Mouse (Mus musculus) heart, postnatal 25 days (tissue): ENCODE results near the gene Kctd11. TPM values are rescaled to one million over a fixed set of nuclear protein-coding genes. Genes with fewer than 3 reads are reported as not detected.
A peak's percentile ranks its signal among the peaks of the same experiment; 100 is the strongest.
"Not testable (repeated sequence)": the region's sequence is repeated elsewhere in the genome, so short reads cannot be mapped to it uniquely, and the experiment has no call there.

Source experiments
- DNase-seq: peaks from one replicate; pipeline ENCODE4 v3.0.0; 2022; ENCODE audit warnings: low spot score
- intact Hi-C: fragments of 180-260 bp; cut with DNase I; formaldehyde crosslinking; loops from one replicate; pipeline ENCODE4 v1.15.1; 2025
- total RNA-seq, 2 experiments: library from RNA; stranded (reverse); gene quantifications; 2 replicates each; pipeline ENCODE4 v1.2.3; 2021

The Kctd11 gene
- total RNA-seq = 1 to 10 TPM; 2.5 to 3.5 TPM

DNA sequence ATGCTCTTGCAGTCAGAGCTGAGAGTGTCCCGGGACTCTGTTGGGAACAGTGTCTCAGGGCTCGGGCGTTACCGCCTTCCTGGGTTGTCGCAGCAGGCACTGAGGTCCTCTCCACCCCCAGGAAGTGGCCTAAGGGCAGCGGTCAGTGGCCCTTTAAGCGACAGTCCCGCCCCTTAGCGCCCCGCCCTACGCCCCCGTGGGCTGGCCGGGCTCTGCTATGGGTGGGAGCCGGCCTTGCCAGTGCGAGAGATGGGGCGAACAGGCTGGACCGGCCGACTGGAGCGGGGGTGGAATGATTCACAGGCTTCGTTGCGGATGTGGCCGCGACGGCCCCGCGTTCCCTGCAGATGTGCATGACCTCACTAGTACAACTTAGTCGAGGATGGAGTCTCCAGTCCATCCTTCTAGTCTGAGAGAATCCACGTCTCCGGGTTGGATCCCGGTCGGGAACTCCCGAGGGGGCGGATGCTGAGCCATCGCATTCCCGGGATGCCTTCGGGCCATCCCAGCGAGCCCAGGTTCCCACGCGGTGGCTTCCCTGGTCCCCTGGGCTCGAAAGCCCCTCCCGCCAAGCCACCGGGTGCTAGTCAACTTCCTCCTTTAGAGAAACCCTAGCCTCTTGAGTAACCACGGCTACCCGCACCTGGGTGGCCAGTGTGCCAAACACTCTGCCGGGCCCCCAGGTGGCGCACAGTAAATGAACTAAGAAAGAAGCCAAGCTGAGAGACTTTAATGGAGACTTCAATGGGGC, at the start of gene Kctd11:
Kctd11 (minus strand) TSS at position 554 of the 751 bp plus-strand sequence.
- peak; percentile 95 for DNase-seq
- intact Hi-C loops = loop anchor here (2.0 kb wide), 1 partner anchor 38 kb away; no protein-coding TSS in a partner anchor

DNA sequence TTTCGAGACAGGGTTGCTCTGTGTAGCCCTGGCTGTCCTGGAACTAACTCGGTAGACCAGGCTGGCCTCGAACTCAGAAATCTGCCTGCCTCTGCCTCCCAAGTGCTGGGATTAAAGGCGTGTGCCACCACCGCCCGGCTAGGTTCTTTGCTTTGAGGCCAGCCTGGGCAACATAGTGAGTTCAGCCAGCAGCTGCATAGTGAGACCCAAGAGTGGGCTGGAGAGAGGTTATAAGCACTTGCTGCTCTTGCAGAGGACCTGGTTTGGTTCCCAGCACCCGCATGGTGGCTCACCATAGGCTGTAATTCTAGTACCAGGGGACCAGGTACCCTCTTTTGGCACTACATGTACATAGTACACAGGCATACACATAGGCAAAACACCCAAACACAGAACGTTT, 49.0 kb upstream of the Kctd11 start:
- intact Hi-C loops = loop anchor here (5.0 to 10.0 kb wide), 2 partner anchors 77 to 285 kb away; partner anchors contain the start of gene Slc16a11
- not testable (repeated sequence) for DNase-seq

DNA sequence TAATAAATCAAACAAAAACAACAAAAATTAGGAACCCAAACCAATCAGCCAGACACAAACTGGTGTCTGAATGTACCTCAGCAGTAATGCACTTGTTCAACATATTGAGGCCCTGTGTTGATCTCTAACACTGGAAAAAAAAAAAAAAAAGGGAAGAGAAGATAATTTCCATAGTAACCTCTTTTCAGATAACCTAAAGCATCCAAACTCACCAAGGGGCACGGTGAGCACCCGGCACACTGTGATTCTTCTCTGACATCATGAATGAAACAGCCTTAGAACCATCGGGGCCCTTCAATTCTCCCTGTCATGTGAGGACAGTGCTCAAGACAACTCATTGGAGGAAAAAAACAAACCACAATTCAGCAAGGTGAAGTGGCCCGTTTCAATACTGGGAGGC, 48.5 kb upstream of the Kctd11 start:
- DNase-seq = no peak

DNA sequence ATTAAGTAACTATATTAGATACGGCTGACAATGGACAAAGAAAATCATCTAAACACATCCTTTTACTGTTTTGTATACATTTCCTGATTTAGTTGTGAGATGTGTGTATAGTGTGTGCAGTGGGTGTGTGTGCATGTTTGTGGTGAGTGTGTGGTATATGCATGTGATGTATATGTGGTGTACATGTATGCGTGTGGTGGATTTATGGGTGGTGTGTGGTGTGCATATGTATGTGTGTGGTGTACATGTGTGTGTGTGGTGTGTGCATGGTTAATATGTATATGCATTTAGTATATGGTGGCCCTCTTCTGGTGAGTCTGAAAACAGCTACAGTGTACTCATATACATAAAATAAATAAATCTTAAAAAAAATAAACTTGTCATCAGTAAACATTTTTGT, 46.3 kb upstream of the Kctd11 start:
- DNase-seq = no peak
- intact Hi-C loops = loop anchor here (5.0 kb wide), 1 partner anchor 40 kb away; no protein-coding TSS in a partner anchor

More for the DNA sequence above, 48.5 kb upstream of the Kctd11 start:
- intact Hi-C loops = loop anchor here (5.0 to 10.0 kb wide), 3 partner anchors 38 to 285 kb away; partner anchors contain the start of gene Slc16a11

DNA sequence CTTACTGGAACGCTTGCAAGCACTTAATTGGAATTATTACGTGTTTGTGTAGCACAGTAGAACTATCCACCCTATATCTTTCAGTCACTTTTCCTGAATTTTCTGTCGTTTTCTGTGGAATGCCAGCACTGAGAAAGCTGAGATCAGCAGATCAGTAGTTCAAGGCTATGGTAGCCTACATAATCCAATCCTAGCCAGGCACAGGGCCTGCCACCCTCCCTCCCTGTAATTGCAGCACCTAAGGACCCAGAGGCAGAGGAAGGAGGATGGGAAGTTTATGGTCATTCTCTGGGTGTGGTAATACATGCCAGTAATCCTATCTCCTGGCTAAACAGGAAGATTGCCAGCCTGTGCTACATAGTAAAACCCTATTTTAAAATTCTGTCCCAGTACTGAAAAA, 41.6 kb upstream of the Kctd11 start:
- intact Hi-C loops = loop anchor here (2.0 kb wide), 1 partner anchor 56 kb away; no protein-coding TSS in a partner anchor
- no peak for DNase-seq

GRCm38 (mm10) chr11:69922012-69922756, 41.0 kb upstream of the Kctd11 start:
- intact Hi-C loops = loop anchor here (2.0 kb wide), 1 partner anchor 57 kb away; no protein-coding TSS in a partner anchor
- no peak for DNase-seq

DNA sequence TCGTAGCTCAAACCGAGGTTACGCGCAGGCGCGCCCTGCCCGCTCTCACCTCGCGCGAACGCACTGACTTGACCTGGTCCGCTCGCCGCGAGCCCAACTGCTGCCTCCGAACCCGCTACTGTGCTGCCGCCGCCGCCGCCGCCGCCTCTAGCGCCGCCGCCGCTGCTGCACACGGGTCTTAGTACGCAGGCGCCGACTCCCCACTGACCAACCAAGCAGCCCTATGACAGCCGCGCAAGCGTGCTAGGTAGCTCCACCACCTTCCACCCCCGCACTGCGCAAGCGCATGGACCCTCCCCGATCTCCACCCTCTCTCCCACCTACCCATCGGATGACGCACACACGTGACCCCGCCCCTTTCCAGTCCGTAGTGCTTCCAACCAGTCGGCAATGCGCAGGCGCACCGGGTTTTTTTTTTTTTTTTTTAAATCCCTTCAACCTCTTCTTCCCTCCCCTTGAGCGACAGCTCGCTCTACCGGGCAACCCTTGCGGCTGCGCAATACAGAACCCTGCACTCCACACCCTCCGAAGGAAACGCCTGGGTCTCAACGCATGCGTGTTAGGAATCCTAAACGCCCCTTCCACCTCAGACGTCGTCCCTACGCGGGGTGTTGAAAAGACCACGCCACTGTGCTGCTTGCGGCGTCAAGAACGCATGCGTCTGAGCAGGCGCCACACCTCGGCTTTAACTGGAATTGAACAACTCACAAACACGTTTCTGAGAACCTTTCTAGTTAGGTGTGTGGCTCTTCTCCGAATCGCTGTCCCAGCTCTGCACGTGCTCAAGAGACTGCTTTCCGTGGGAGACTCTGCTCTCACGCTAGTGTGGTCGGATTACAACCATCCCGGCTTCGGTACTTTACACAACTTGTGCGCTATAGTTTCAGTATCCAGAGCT, 40.2 kb upstream of the Kctd11 start, which contains the start of gene Eif5a:
Eif5a (minus strand) TSS at position 845 of the 898 bp plus-strand sequence.
- intact Hi-C loops = loop anchor here (2.0 kb wide), 1 partner anchor 57 kb away; no protein-coding TSS in a partner anchor
- DNase-seq = peak; percentile 100

DNA sequence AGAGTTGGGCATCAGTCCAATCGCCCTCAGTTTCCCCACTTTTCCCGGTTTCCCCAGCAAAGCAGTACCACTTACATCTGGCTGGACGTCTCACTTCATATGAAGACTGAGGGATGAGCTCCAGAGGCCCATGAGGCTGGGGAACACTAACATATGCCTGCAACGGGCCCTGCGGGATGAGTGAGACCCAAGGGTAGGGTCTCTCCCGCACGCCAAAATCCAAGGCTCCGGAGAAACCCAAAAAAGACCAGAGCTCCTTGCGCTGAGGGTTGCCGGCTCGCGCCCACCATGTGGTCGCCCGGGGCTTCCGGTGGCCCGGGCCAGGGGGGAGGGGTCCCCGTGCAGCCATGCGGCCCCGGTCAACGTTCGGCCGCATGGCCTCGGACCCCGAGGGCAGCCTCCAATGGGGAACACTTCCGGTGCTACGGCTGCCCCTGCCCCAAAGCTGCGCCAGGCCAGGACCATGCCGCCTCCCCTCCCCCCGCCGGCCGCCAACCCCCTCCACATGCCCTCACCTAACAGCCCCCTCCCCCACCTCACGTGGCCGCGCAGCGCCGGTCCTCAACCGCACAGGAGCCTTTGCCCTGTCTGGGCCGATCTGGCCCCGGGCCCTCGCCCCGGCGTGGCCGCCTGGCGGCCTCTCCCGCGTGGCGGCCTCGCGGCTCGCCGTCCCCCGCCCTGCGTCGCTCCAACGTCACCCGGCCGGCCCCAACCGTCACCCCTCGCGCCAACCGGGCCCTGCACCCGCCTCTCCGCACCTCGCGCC, 39.2 kb upstream of the Kctd11 start:
- intact Hi-C loops = no loop called here
- DNase-seq = no peak

GRCm38 (mm10) chr11:69919661-69920265, 38.6 kb upstream of the Kctd11 start:
- peak; percentile 71 for DNase-seq
- intact Hi-C loops = loop anchor here (2.0 to 5.0 kb wide), 2 partner anchors 39 to 237 kb away; partner anchors contain the start of genes Kctd11 and Senp3

GRCm38 (mm10) chr11:69919053-69919452, 37.8 kb upstream of the Kctd11 start:
- intact Hi-C loops = loop anchor here (2.0 to 5.0 kb wide), 2 partner anchors 38 to 237 kb away; partner anchors contain the start of genes Kctd11 and Senp3
- no peak for DNase-seq

DNA sequence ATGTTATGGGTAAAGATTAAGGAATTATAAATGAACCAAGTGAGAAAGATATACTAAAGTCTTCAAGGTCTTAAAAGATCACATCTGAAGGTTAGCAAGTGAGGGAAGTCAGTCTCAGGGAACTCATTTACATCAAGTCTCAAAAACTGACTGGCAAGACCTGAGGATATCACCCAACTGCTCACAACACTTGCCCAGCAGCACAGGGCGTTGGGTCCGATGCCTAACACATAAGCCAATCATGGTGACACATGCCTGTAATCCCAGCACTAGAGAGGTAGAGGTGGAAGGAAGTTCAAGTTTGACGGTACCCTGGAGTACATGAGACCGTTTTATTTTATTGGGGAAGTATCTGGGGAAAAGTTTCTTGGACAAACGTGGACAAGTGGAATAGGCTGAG, 36.9 kb upstream of the Kctd11 start:
- no peak for DNase-seq
- intact Hi-C loops = loop anchor here (2.0 to 5.0 kb wide), 2 partner anchors 37 to 236 kb away; partner anchors contain the start of genes Kctd11 and Senp3

- DNase-seq = no peak
- intact Hi-C loops = loop anchor here (5.0 kb wide), 1 partner anchor 235 kb away; the partner anchor contains the start of gene Senp3
Observed at GRCm38 (mm10) chr11:69917379-69917948, 36.3 kb upstream of the Kctd11 start.

GRCm38 (mm10) chr11:69916652-69917378, 35.6 kb upstream of the Kctd11 start:
- intact Hi-C loops = loop anchor here (5.0 kb wide), 1 partner anchor 235 kb away; the partner anchor contains the start of gene Senp3
- DNase-seq = not testable (repeated sequence)

DNA sequence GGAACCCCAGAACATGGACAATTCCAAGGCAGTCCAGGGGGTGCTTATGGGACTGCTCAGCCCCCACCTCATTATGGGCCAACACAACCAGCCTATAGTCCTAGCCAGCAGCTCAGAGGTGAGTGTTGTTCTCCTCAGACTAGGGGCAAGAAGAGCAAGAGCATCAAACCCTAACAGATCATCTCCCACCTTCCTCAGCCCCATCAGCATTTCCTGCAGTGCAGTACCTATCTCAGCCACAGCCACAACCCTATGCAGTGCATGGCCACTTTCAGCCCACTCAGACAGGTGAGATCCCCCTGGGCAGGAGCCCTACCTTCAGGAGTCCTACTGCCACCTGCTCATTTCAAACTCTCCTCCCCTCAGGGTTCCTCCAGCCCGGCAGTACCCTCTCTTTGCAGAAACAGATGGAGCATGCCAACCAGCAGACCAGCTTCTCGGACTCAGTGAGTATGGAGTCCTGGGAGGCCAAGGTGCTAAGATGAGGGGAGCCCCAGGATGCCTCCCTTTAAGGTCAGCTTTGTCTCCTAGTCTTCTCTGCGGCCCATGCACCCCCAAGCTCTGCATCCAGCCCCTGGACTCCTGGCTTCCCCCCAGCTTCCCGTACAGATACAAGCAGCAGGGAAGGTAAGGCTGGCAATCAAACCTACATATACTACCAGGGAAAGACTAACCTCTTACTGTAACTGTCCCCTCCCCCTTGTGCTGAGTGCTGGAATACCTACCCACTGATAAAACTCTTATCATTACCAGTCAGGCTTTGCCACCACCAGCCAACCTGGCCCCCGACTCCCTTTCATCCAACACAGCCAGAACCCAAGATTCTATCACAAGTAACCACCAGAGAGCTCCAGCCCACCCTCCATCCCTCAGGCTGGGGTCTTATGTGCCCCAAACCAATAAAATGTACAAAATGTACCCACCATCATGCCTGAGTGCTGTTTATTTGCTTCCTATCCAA, 34.7 kb upstream of the Kctd11 start:
- intact Hi-C loops = loop anchor here (5.0 kb wide), 1 partner anchor 234 kb away; the partner anchor contains the start of gene Senp3
- no peak for DNase-seq

GRCm38 (mm10) chr11:69914917-69915430, 33.8 kb upstream of the Kctd11 start:
- intact Hi-C loops = loop anchor here (5.0 kb wide), 1 partner anchor 233 kb away; the partner anchor contains the start of gene Senp3
- DNase-seq = no peak
